ENCODE assay signal across 24 mouse cellular contexts in genomic region chr10:18853417-18853816, GRCm38 (mm10). TPM values are rescaled to one million over a fixed set of nuclear protein-coding genes. Genes with fewer than 3 reads are reported as not detected.
DNase-seq lines count a peak whose midpoint lies in the region; ATAC-seq lines count a peak whose summit lies in the region.
"Had no signal": no experiment of that assay in that cellular context is flagged by ENCODE, and none has a peak within 500 bp of the region (broad histone marks: within the 10 kb centered on the region; RNA-seq: fewer than 3 reads in every experiment).

No protein-coding gene starts in this region.

- no peaks in the 10 kb centered on the region for H3K36me3 ChIP-seq in liver, embryonic 11.5 days (ENCODE audit: control insufficient read depth, insufficient read depth, low read length)
- no peaks in the 10 kb centered on the region for H3K36me3 ChIP-seq in liver, embryonic 13.5 days
- H3K36me3 ChIP-seq: embryonic facial prominence, embryonic 10.5 days; embryonic facial prominence, embryonic 12.5 days; G1E had no signal

- H3K9me3 ChIP-seq in liver, embryonic 11.5 days (ENCODE audit: control insufficient read depth, low read length), result no peaks in the 10 kb centered on the region
- H3K9me3 ChIP-seq in liver, embryonic 13.5 days (replicated peaks), result no peaks in the 10 kb centered on the region
- H3K9me3 ChIP-seq: embryonic facial prominence, embryonic 10.5 days; embryonic facial prominence, embryonic 12.5 days; forebrain, embryonic 13.5 days; G1E had no signal

- no peak overlapping the region for H3K4me2 ChIP-seq in liver, embryonic 11.5 days
- no peak overlapping the region for H3K4me2 ChIP-seq in liver, embryonic 13.5 days
- H3K4me2 ChIP-seq: embryonic facial prominence, embryonic 12.5 days; forebrain, embryonic 13.5 days had no signal

- H3K4me1 ChIP-seq in liver, embryonic 11.5 days (replicated peaks; ENCODE audit: control insufficient read depth, insufficient read depth, low read length), result peaks cover 8% of the 10 kb centered on the region
- peaks cover 19% of the 10 kb centered on the region for H3K4me1 ChIP-seq in liver, embryonic 13.5 days (replicated peaks)
- H3K4me1 ChIP-seq: embryonic facial prominence, embryonic 10.5 days; embryonic facial prominence, embryonic 12.5 days; forebrain, embryonic 13.5 days had no signal

- WGBS in liver, embryonic 11.5 days, result 57% methylated on average over 7 of the region's 7 CpGs
- WGBS in liver, embryonic 13.5 days (ENCODE audit: insufficient replicate concordance), result 20% methylated on average over 7 of the region's 7 CpGs

- no peak overlapping the region for H3K9ac ChIP-seq in liver, embryonic 11.5 days (ENCODE audit: low read depth, low read length)
- no peak overlapping the region for H3K9ac ChIP-seq in liver, embryonic 13.5 days
- H3K9ac ChIP-seq: embryonic facial prominence, embryonic 12.5 days; forebrain, embryonic 13.5 days had no signal

- intact Hi-C loops in heart, postnatal 14 days (cut with DNase I), result no loop called here

- H3K27me3 ChIP-seq in liver, embryonic 11.5 days (replicated peaks; ENCODE audit: control insufficient read depth, insufficient read depth, low read length), result no peaks in the 10 kb centered on the region
- no peaks in the 10 kb centered on the region for H3K27me3 ChIP-seq in liver, embryonic 13.5 days
- H3K27me3 ChIP-seq: CH12.LX; embryonic facial prominence, embryonic 12.5 days; forebrain, embryonic 13.5 days; Patski had no signal

- no peak overlapping the region for H3K27ac ChIP-seq in liver, embryonic 11.5 days (ENCODE audit: low read depth, low read length)
- no peak overlapping the region for H3K27ac ChIP-seq in liver, embryonic 13.5 days
- H3K27ac ChIP-seq: embryonic facial prominence, embryonic 10.5 days; embryonic facial prominence, embryonic 12.5 days; forebrain, embryonic 13.5 days had no signal

- peak; percentile 42 for DNase-seq in heart, adult 11 months
- DNase-seq in heart, postnatal 14 days, result no peak
- DNase-seq in liver, embryonic 11.5 days (ENCODE audit: low spot score), result no peak
- no peak for DNase-seq in liver, embryonic 13.5 days
- DNase-seq in urinary bladder, postnatal 14 days (ENCODE audit: low spot score), result no peak
- DNase-seq in spleen, postnatal 14 days (ENCODE audit: low spot score in 2 of 2), result no peak
- DNase-seq: adrenal gland, adult 8-10 months; adrenal gland, postnatal 14 days; adrenal gland, postnatal 36 days; B cell, adult 2 months; cerebellum, adult 11-12 months; cerebellum, adult 2 months; cerebellum, adult 9-10 months; cerebellum, postnatal 10 days; cerebellum, postnatal 25 days had no signal

- H3K4me3 ChIP-seq in liver, embryonic 11.5 days (ENCODE audit: low read depth, low read length), result no peak overlapping the region
- H3K4me3 ChIP-seq in liver, embryonic 13.5 days (replicated peaks), result no peak overlapping the region
- H3K4me3 ChIP-seq: embryonic facial prominence, embryonic 10.5 days; embryonic facial prominence, embryonic 12.5 days; forebrain, embryonic 13.5 days had no signal

- peak; percentile 85 for ATAC-seq in liver, embryonic 11.5 days (replicated peaks; ENCODE audit: low FRiP score)
- ATAC-seq in liver, embryonic 13.5 days (ENCODE audit: low read depth), result peak; percentile 74
- 0 out of 2 replicates have a peak, but pooled peaks have one; percentile 52 for ATAC-seq in megakaryocyte-erythroid progenitor cell, adult 5-6 weeks (replicated peaks; ENCODE audit: low FRiP score, low TSS enrichment, poor library complexity, severe bottlenecking)
- ATAC-seq: activated CD4-positive, CD25-positive, alpha-beta regulatory T cell, adult 4 months; CD4-positive, CD25-positive, alpha-beta regulatory T cell, adult 4 months; forebrain, embryonic 13.5 days; Patski had no signal

RNA-seq across cellular contexts. Expression of gene Perp, which starts 8.6 kb away (rescaled TPM):
- total RNA-seq in heart, postnatal 14 days (2021), result 100 to 1,000 TPM; 147 TPM
- polyA plus RNA-seq in liver, embryonic 11.5 days (2014; fragmentation: Nextera tagmentation; extraction: Ambion mirVana), result 10.4 and 11.6 TPM in 2 replicates
- polyA plus RNA-seq in liver, embryonic 13.5 days (2015; fragmentation: Nextera tagmentation; extraction: Ambion mirVana), result 10.7 and 13.4 TPM in 2 replicates
- not detected in 2 replicates for total RNA-seq in megakaryocyte-erythroid progenitor cell, adult 5-6 weeks (2014; fragmentation: Nextera tagmentation)
- 0.88 and 1.1 TPM in 2 replicates for total RNA-seq in megakaryocyte-erythroid progenitor cell, adult 5-6 weeks (2017)
- total RNA-seq: G1E had no signal
- polyA plus RNA-seq: G1E had no signal

Comparison
In these comparisons a context has a peak if more than half of its experiments do, and no peak if none do; other contexts are left out.
1. RNA of gene Perp, which starts 8.6 kb away (total RNA-seq): 147 TPM in heart, postnatal 14 days; 0.88 to 1.1 TPM in megakaryocyte-erythroid progenitor cell, adult 5-6 weeks; every median in the first group is over 10 times any median in the second.
2. Peak in every context shown above with its lines, with median percentiles within 50 percentile points of each other: ATAC-seq.